Mouse (Mus musculus) liver (tissue): Measurements from ENCODE around the gene Gm21981.
"Not testable (repeated sequence)": the region's sequence is repeated elsewhere in the genome, so short reads cannot be mapped to it uniquely, and the experiment has no call there.

Experiments
- DNase-seq: peaks from one replicate; pipeline ENCODE4 v3.0.0-alpha.2; 2020; ENCODE audit warnings: mixed read lengths

Gene Gm21981

GRCm38 (mm10) chr17:47663009-47663713 is 31.1 kb downstream of the Gm21981 start:
- DNase-seq = no peak

GRCm38 (mm10) chr17:47658741-47659243 is 35.5 kb downstream of the Gm21981 start:
- no peak for DNase-seq

DNA sequence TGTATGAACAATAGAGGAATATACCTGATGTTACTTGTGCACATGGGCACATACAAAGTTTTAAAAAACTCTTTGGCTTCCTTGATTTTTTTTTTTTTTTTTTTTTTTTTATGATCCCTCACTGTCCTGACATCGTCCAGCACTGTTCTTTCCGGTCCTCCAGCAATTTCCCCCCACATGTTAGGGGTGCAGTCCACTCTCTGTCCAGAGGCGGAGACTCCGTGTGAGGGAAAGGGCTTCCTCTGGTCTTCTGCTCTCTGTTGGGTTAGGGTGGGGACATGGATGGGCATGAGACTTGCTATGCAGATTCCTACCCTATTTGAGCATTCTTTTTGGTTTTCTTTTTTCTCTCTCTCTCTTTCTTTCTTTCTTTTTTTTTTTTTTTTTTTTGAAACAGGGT is 36.4 kb downstream of the Gm21981 start:
- no peak for DNase-seq

GRCm38 (mm10) chr17:47655697-47656096 is 38.6 kb downstream of the Gm21981 start:
- no peak for DNase-seq

- not testable (repeated sequence) for DNase-seq
Measured at GRCm38 (mm10) chr17:47654346-47654745, 39.9 kb downstream of the Gm21981 start.

- DNase-seq = no peak
Measured at GRCm38 (mm10) chr17:47651953-47652352, 42.3 kb downstream of the Gm21981 start.

DNA sequence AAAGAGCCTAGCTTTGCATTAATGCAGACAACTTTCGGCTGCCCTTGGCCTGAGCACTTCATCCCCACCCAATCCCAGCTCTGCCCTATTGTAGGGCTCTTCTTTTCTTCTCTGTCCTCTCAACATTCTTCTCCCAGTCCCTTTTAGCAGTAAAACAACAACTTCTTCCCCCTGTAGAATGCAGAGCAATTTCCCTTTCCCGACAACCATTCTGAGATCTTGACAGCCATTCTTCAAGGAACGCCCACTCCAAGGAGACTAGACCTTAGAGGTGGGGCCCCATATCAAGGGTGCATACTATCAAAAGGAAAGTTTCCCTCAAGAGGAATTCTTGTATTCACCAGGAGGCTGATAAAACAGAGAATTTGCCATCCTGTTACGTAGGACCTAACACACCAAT is 45.3 kb downstream of the Gm21981 start:
- no peak for DNase-seq

GRCm38 (mm10) chr17:47646683-47647082 is 47.6 kb downstream of the Gm21981 start:
- DNase-seq = peak; percentile 87

- no peak for DNase-seq
Measured at GRCm38 (mm10) chr17:47642992-47643391, 51.3 kb downstream of the Gm21981 start.
